Mouse (Mus musculus) ovary, adult 18-20 months (tissue): ENCODE measurements around the gene Nat9.
A peak's percentile ranks its signal among the peaks of the same experiment; 100 is the strongest.

ENCODE experiments used
- DNase-seq: peaks from one replicate; pipeline ENCODE4 v3.0.0; 2022; ENCODE audit warnings: low spot score, mixed read lengths

Nat9 gene

GRCm38 (mm10) chr11:115176399-115177190 is 11.1 kb downstream of the Nat9 start:
- peak; percentile 1 for DNase-seq

- DNase-seq, result no peak
Observed at GRCm38 (mm10) chr11:115173549-115174339, 13.9 kb downstream of the Nat9 start.

GRCm38 (mm10) chr11:115172825-115173287 is 14.8 kb downstream of the Nat9 start:
- DNase-seq, result no peak

GRCm38 (mm10) chr11:115171125-115171524 is 16.5 kb downstream of the Nat9 start:
- no peak for DNase-seq

GRCm38 (mm10) chr11:115169430-115169829 is 18.2 kb downstream of the Nat9 start:
- DNase-seq, result no peak

GRCm38 (mm10) chr11:115167631-115168249 is 19.9 kb downstream of the Nat9 start:
- DNase-seq, result no peak

GRCm38 (mm10) chr11:115166776-115167175 is 20.9 kb downstream of the Nat9 start:
- DNase-seq, result no peak

GRCm38 (mm10) chr11:115164976-115165374 is 22.7 kb downstream of the Nat9 start:
- no peak for DNase-seq

GRCm38 (mm10) chr11:115164341-115164975 is 23.2 kb downstream of the Nat9 start:
- no peak for DNase-seq

GRCm38 (mm10) chr11:115163568-115164150 is 24.0 kb downstream of the Nat9 start:
- no peak for DNase-seq

- peak; percentile 96 for DNase-seq
Observed at GRCm38 (mm10) chr11:115162832-115163480, 24.7 kb downstream of the Nat9 start, which contains the start of gene Slc9a3r1. Slc9a3r1 (plus strand) TSS chr11:115163341.

- no peak for DNase-seq
Observed at GRCm38 (mm10) chr11:115162205-115162601, 25.5 kb downstream of the Nat9 start.

- no peak for DNase-seq
Observed at GRCm38 (mm10) chr11:115161578-115162204, 26.0 kb downstream of the Nat9 start.

- no peak for DNase-seq
Observed at GRCm38 (mm10) chr11:115160883-115161577, 26.6 kb downstream of the Nat9 start.

GRCm38 (mm10) chr11:115160016-115160797 is 27.5 kb downstream of the Nat9 start:
- DNase-seq, result no peak

GRCm38 (mm10) chr11:115157933-115158719 is 29.5 kb downstream of the Nat9 start:
- no peak for DNase-seq

GRCm38 (mm10) chr11:115155053-115155634 is 32.5 kb downstream of the Nat9 start:
- DNase-seq, result no peak

GRCm38 (mm10) chr11:115153699-115154292 is 33.9 kb downstream of the Nat9 start:
- DNase-seq, result peak; percentile 45
